Mouse (Mus musculus): Measurements from ENCODE around the gene Lbp. TPM values are rescaled to one million over a fixed set of nuclear protein-coding genes. Genes with fewer than 3 reads are reported as not detected.

Gene Lbp
- polyA plus RNA-seq, 1 experiment from 2014 or later = 3.1 TPM

DNA sequence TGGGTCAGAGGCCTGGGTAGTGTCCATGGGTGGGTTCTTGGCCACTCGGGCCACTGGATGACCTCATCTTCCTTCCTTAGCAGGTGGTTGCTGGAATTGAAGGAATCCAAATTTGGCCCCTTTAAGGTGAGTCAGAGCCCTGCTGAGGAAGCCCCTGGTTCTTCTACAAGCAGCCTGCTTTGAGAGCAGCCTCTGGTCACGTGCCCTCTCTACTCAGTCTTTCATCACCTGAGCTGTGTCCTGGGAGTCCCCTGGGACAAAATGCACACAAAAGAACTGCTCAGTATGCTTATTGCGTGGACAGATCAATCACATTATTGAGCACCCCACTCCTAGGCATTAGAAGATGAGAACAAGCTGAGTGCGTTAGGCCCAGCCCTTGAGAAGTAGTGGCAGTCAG, 29.4 kb upstream of the Lbp start:
- no peaks in the 10 kb centered on the region for H3K36me3 ChIP-seq
- no peaks in the 10 kb centered on the region for H3K27me3 ChIP-seq
- WGBS = 80% methylated on average over 4 of the region's 4 CpGs
- no peak overlapping the region for H3K4me3 ChIP-seq (replicated peaks)
- H3K4me1 ChIP-seq (replicated peaks) = peaks cover 10% of the 10 kb centered on the region
- H3K4me2 ChIP-seq = no peak overlapping the region
- ATAC-seq (ENCODE audit: insufficient number of reproducible peaks, insufficient read depth, low FRiP score, low TSS enrichment, low read depth) = no peak
- H3K9me3 ChIP-seq = no peaks in the 10 kb centered on the region
- no peak overlapping the region for H3K9ac ChIP-seq (replicated peaks)
- no peak overlapping the region for H3K27ac ChIP-seq

DNA sequence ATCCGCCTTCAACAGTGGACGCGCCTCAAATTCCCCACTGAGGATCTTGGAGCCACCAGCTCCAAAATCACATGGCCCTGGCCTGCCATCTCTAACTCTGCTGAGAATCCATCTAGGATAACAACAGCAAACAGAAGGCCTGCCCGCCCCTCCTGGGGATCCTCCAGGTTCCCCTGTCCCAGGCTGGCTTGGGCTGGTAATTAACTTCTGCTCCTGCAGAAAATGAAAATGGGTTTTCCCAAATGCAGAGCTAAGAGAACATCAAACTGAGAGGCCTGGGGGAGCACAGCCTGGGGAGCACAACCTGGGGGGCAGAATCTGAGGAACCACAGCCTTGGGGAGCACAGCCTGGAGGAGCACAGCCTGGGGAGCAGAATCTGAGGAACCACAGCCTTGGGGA, 26.6 kb upstream of the Lbp start:
- no peaks in the 10 kb centered on the region for H3K9me3 ChIP-seq
- WGBS = 89% methylated on average over 4 of the region's 4 CpGs
- no peak for ATAC-seq (ENCODE audit: insufficient number of reproducible peaks, insufficient read depth, low FRiP score, low TSS enrichment, low read depth)
- no peak overlapping the region for H3K9ac ChIP-seq (replicated peaks)
- no peaks in the 10 kb centered on the region for H3K36me3 ChIP-seq
- H3K4me3 ChIP-seq (replicated peaks) = no peak overlapping the region
- no peak overlapping the region for H3K4me2 ChIP-seq
- H3K27ac ChIP-seq = no peak overlapping the region
- peaks cover 20% of the 10 kb centered on the region for H3K4me1 ChIP-seq (replicated peaks)
- no peaks in the 10 kb centered on the region for H3K27me3 ChIP-seq

DNA sequence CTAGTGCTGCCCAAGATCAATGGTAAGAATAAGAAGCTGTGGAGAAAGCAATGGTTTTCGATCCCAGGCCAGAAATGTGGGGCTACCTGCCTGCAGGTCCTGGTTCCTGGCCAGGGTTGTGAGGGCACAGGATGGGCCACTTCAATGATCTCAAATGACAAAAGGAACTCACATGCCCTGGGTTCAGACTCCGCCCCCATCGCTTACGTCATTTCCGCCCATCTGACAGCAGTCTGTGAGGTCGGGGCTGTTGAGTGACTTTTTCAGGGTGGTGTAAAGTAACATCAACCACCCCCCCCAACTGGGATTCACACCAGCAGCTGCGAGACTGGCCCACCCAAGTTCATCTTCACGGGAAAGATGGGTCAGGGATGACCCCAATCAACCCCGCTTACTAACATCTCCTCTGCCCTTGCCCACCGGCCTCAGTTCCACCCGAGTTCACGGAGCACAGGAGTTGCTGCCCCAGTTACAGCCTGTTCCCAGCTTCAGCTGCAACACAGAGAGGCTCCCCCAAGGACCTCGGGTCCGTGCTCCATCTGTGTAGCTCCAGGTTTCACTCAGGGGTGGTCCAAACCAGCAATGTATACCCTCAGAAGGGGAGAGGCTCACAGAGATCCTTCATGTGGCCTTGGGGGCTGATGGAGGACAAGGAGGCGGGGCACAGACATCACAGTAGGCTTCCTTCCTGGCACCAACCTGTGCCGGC, 24.6 kb upstream of the Lbp start:
- Histone ChIP-seq H3K27ac (no peak overlapping the region), H3K4me3 (replicated peaks) (no peak overlapping the region), H3K4me1 (replicated peaks) (peaks cover 20% of the 10 kb centered on the region), H3K4me2 (no peak overlapping the region), H3K9ac (replicated peaks) (no peak overlapping the region), H3K27me3 (no peaks in the 10 kb centered on the region), H3K9me3 (no peaks in the 10 kb centered on the region), H3K36me3 (no peaks in the 10 kb centered on the region)
- no peak for ATAC-seq (ENCODE audit: insufficient number of reproducible peaks, insufficient read depth, low FRiP score, low TSS enrichment, low read depth)
- 57% methylated on average over 16 of the region's 16 CpGs for WGBS

DNA sequence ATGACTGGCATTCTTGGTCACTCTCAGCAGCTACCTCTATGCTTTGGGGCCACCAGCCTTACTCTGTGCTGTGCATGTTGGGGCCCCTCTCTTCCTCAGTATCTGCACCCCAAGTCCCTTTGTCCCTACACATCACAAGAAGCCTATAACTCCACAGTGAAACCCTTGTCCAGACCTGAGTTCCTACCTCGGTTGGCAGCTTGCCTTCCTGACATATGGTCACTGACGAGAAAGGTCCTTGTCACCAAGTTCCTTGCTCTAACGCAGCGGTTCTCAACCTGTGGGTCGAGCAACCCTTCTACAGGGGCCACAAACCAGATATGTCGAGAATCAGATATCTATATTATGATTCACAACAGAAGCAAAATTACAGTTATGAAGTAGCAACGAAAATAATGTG, 23.2 kb upstream of the Lbp start:
- no peaks in the 10 kb centered on the region for H3K27me3 ChIP-seq
- no peaks in the 10 kb centered on the region for H3K36me3 ChIP-seq
- 78% methylated on average over 7 of the region's 7 CpGs for WGBS
- no peak overlapping the region for H3K4me2 ChIP-seq
- H3K27ac ChIP-seq = no peak overlapping the region
- H3K4me1 ChIP-seq (replicated peaks) = peaks cover 20% of the 10 kb centered on the region
- no peak overlapping the region for H3K9ac ChIP-seq (replicated peaks)
- H3K4me3 ChIP-seq (replicated peaks) = no peak overlapping the region
- no peaks in the 10 kb centered on the region for H3K9me3 ChIP-seq
- ATAC-seq (ENCODE audit: insufficient number of reproducible peaks, insufficient read depth, low FRiP score, low TSS enrichment, low read depth) = no peak

DNA sequence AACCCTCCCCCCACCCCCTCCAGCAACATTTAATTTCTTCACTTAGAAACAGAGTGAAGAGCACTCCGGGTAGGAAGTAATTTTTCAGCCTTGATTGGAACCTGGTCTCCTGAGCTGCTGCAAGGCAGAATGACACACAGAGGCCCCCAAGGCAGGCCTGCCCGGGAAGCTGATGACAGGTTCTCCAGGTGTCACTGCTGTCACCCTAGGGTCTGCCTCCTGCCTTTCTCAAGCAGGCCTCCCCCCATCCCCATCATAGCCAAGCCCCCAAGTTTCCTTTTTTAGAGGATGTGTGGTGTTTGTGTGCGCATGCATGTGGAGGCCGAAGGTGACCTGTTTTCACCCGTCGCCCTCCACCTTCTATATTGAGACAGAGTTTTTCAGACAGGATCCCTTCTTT, 22.5 kb upstream of the Lbp start:
- no peaks in the 10 kb centered on the region for H3K36me3 ChIP-seq
- no peak overlapping the region for H3K4me3 ChIP-seq (replicated peaks)
- H3K9me3 ChIP-seq = no peaks in the 10 kb centered on the region
- no peak overlapping the region for H3K27ac ChIP-seq
- H3K4me2 ChIP-seq = no peak overlapping the region
- no peak overlapping the region for H3K9ac ChIP-seq (replicated peaks)
- H3K4me1 ChIP-seq (replicated peaks) = peaks cover 20% of the 10 kb centered on the region
- no peak for ATAC-seq (ENCODE audit: insufficient number of reproducible peaks, insufficient read depth, low FRiP score, low TSS enrichment, low read depth)
- WGBS = 68% methylated on average over 6 of the region's 6 CpGs
- no peaks in the 10 kb centered on the region for H3K27me3 ChIP-seq

DNA sequence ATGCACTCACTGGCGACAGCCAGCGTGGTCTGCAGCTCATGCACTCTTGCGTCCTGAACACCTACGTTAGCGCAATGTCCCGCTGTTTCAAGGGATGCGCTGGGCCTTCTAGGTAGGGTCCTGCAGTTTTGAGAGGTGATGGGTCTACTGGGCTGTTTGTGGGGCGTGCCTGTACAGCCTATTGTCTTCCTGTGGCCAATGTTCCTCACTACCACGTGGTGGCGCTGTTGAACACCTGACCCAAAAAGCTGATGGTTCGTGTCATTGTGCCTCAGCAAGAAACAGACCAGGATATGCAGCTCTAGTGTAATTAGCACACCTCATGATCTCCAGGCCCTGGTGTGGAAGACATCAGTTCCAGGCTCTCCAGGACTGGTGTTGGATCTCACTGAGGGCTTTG, 21.7 kb upstream of the Lbp start:
- Histone ChIP-seq H3K4me1 (replicated peaks) (peaks cover 20% of the 10 kb centered on the region), H3K4me2 (no peak overlapping the region), H3K4me3 (replicated peaks) (no peak overlapping the region), H3K27ac (0 out of 2 replicates have a peak overlapping the region, but pooled peaks have one; percentile 23), H3K36me3 (no peaks in the 10 kb centered on the region), H3K27me3 (no peaks in the 10 kb centered on the region), H3K9me3 (no peaks in the 10 kb centered on the region), H3K9ac (replicated peaks) (no peak overlapping the region)
- WGBS = 21% methylated on average over 11 of the region's 11 CpGs
- ATAC-seq (ENCODE audit: insufficient number of reproducible peaks, insufficient read depth, low FRiP score, low TSS enrichment, low read depth) = no peak

DNA sequence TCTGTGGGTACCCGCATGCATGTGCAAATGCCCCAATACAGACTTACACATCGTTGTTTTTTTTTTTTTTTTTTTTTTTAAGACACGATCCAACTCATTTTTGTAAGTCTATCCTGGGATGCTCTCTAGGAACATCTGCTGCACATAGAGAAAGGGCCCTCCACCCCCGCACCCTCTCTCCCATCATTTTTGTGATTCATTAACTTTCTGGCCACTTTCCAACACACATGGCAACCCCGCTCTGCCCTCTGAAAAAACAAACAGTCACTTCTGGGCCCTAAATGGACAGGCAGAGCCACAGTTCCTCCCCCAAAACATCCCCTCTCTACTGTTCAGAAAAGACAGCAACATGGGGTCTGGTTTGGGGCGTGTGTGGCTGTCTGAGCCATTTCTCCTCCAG, 20.6 kb upstream of the Lbp start:
- Histone ChIP-seq H3K9me3 (no peaks in the 10 kb centered on the region), H3K36me3 (no peaks in the 10 kb centered on the region), H3K27ac (no peak overlapping the region), H3K4me3 (replicated peaks) (no peak overlapping the region), H3K4me1 (replicated peaks) (peaks cover 20% of the 10 kb centered on the region), H3K9ac (replicated peaks) (no peak overlapping the region), H3K27me3 (no peaks in the 10 kb centered on the region), H3K4me2 (no peak overlapping the region)
- WGBS = 81% methylated on average over 6 of the region's 6 CpGs
- no peak for ATAC-seq (ENCODE audit: insufficient number of reproducible peaks, insufficient read depth, low FRiP score, low TSS enrichment, low read depth)

DNA sequence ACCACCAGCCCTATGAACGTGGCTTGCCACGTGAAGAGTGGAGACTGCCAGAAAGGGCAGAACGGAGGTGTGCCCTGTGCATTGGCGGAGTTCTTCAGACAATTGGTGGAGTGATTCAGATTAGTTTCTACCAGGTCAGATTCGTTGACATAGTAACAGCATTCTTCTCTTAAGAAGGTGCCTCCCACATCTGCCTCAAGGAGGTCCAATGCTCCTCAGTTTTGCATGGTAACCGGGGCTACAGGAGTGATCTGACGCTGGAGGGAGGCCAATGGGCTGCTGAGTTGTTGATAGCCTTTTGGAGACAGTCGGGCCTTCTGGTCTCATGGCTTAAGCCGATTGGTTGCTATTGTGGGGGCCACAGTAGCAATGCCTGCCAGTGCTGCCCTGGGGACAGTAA, 10.6 kb upstream of the Lbp start:
- no peak for ATAC-seq (ENCODE audit: insufficient number of reproducible peaks, insufficient read depth, low FRiP score, low TSS enrichment, low read depth)
- Histone ChIP-seq H3K27me3 (no peaks in the 10 kb centered on the region), H3K27ac (no peak overlapping the region), H3K4me3 (replicated peaks) (no peak overlapping the region), H3K4me2 (no peak overlapping the region), H3K36me3 (no peaks in the 10 kb centered on the region), H3K9me3 (no peaks in the 10 kb centered on the region), H3K9ac (replicated peaks) (no peak overlapping the region), H3K4me1 (replicated peaks) (no peaks in the 10 kb centered on the region)
- WGBS = 77% methylated on average over 9 of the region's 9 CpGs

DNA sequence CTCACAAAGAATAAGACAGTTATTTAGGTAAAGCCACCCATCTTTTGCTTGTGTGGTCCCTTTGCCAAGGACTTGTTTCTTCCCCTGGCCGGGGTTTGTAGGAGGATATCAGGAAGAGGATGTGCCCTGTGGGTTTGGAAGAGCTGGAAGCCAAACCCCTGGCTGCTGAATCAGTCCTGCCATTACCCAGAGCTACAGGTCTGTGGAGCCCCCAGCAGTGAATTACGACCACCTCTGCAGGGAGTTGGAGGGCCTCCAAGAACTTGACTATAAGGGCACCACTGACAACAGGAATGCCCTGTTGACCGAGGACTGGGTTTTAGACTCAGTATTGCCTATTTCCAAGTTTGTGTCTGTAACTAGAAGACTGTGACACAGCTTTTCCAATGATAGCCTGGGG, 7.1 kb upstream of the Lbp start:
- Histone ChIP-seq H3K27me3 (no peaks in the 10 kb centered on the region), H3K9me3 (peaks cover under 1% of the 10 kb centered on the region; the same call in 1 of the 2 replicates), H3K4me2 (no peak overlapping the region), H3K4me1 (replicated peaks) (no peaks in the 10 kb centered on the region), H3K4me3 (replicated peaks) (no peak overlapping the region), H3K36me3 (no peaks in the 10 kb centered on the region), H3K27ac (no peak overlapping the region), H3K9ac (replicated peaks) (no peak overlapping the region)
- ATAC-seq (ENCODE audit: insufficient number of reproducible peaks, insufficient read depth, low FRiP score, low TSS enrichment, low read depth) = no peak
- 76% methylated on average over 3 of the region's 3 CpGs for WGBS

DNA sequence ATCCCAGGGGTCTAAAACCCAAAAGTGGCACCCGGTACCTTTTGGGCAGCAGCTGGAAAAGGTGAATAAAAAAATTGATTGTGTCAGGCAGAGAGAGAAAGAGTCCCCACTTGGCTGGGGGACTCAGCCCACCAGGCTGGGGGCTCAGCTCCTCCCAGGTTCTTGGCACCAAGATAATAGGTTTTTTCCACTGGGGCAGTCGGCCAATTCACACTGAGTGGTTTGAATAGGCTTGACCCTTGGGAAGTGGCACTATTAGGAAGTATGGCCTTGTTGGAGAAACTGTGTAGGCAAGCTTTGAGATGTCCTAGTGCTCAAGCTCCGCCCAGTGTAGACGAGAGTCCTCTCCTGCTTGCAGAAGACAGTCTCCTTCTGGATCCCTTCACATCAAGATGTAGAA, 6.6 kb upstream of the Lbp start:
- ATAC-seq (ENCODE audit: insufficient number of reproducible peaks, insufficient read depth, low FRiP score, low TSS enrichment, low read depth) = no peak
- no peaks in the 10 kb centered on the region for H3K36me3 ChIP-seq
- no peak overlapping the region for H3K4me3 ChIP-seq (replicated peaks)
- no peaks in the 10 kb centered on the region for H3K4me1 ChIP-seq (replicated peaks)
- H3K9me3 ChIP-seq = peaks cover 4% of the 10 kb centered on the region; the same call in 1 of the 2 replicates
- no peak overlapping the region for H3K4me2 ChIP-seq
- no peak overlapping the region for H3K27ac ChIP-seq
- WGBS = 77% methylated on average over 4 of the region's 4 CpGs
- H3K27me3 ChIP-seq = no peaks in the 10 kb centered on the region
- no peak overlapping the region for H3K9ac ChIP-seq (replicated peaks)

DNA sequence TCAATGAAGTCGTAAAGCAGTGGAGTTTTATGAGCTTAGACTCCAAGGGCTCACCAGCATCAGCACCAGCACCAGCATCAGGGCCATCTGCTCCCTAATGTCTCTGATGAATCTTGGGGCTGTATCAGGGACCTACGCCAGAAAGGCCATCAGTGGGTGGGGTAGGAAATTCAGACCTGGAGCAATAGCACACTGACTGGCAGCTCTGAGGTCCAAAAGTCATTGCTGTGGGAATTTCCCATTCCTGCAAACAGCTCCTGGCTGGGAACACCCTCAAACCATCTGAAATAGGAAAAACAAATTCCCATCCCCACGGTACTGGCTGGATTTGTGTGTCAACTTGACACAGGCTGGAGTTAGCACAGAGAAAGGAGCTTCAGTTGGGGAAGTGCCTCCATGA, 3.5 kb upstream of the Lbp start:
- no peak overlapping the region for H3K9ac ChIP-seq (replicated peaks)
- 67% methylated on average over 3 of the region's 3 CpGs for WGBS
- no peak overlapping the region for H3K27ac ChIP-seq
- H3K36me3 ChIP-seq = no peaks in the 10 kb centered on the region
- H3K9me3 ChIP-seq = peaks cover 4% of the 10 kb centered on the region; the same call in 1 of the 2 replicates
- no peak overlapping the region for H3K4me3 ChIP-seq (replicated peaks)
- peaks cover 14% of the 10 kb centered on the region for H3K4me1 ChIP-seq (replicated peaks)
- ATAC-seq (ENCODE audit: insufficient number of reproducible peaks, insufficient read depth, low FRiP score, low TSS enrichment, low read depth) = no peak
- H3K27me3 ChIP-seq = no peaks in the 10 kb centered on the region
- no peak overlapping the region for H3K4me2 ChIP-seq

DNA sequence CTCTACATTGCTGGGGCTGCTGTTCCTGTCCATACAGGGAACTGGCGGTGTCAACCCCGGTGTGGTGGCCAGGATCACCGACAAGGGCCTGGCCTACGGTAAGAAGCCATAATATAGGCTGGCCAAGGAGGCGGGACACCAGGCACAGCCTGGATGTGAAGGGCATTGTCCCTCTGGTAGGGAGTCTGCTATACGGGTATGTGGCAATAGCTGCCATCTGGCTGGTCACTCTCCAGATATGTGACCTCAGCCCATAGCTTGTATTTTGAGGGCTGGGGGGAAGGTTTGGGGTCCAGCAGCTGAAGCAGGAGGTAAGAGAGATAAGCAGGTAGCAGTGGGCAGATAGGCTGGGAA, 380 bp downstream of the Lbp start:
- peaks cover 14% of the 10 kb centered on the region for H3K4me1 ChIP-seq (replicated peaks)
- H3K27me3 ChIP-seq = no peaks in the 10 kb centered on the region
- H3K9me3 ChIP-seq = peaks cover 4% of the 10 kb centered on the region; the same call in 1 of the 2 replicates
- no peak overlapping the region for H3K4me3 ChIP-seq (replicated peaks)
- peak overlapping the region; percentile 17 for H3K4me2 ChIP-seq
- peak; percentile 35 for ATAC-seq (ENCODE audit: insufficient number of reproducible peaks, insufficient read depth, low FRiP score, low TSS enrichment, low read depth)
- H3K27ac ChIP-seq = peak overlapping the region; percentile 9; the same call in 1 of the 2 replicates
- no peaks in the 10 kb centered on the region for H3K36me3 ChIP-seq
- WGBS = 45% methylated on average over 6 of the region's 6 CpGs
- H3K9ac ChIP-seq (replicated peaks) = no peak overlapping the region
